Mouse (Mus musculus): ENCODE measurements at regions not wholly inside any gene's neighbourhood (a gene's known extent, or its start where the extent isn't known, plus 50 kb on each side); places are given as distances from the start of the nearest gene placed in this dataset.

- no peak for DNase-seq (ENCODE audit: low spot score in 2 of 2)
Measured at GRCm38 (mm10) chr8:31518903-31519302, 1909.6 kb upstream of the 5930422O12Rik start.

- no peak for DNase-seq (ENCODE audit: low spot score in 2 of 2)
Measured at GRCm38 (mm10) chr8:31520991-31521448, 1907.5 kb upstream of the 5930422O12Rik start.

GRCm38 (mm10) chr8:31525071-31525470 is 1903.4 kb upstream of the 5930422O12Rik start:
- no peak for DNase-seq (ENCODE audit: low spot score in 2 of 2)

GRCm38 (mm10) chr8:31539251-31539650 is 1889.3 kb upstream of the 5930422O12Rik start:
- peak in 1 of 2 experiments; percentile 30 for DNase-seq (ENCODE audit: low spot score in 2 of 2)

- no peak for DNase-seq (ENCODE audit: low spot score in 2 of 2)
Measured at GRCm38 (mm10) chr8:31541646-31542045, 1886.9 kb upstream of the 5930422O12Rik start.

GRCm38 (mm10) chr8:31574136-31574535 is 1854.4 kb upstream of the 5930422O12Rik start:
- DNase-seq (ENCODE audit: low spot score in 2 of 2): no peak

GRCm38 (mm10) chr8:31576129-31576528 is 1852.4 kb upstream of the 5930422O12Rik start:
- DNase-seq (ENCODE audit: low spot score in 2 of 2): no peak

GRCm38 (mm10) chr8:31584661-31585060 is 1843.8 kb upstream of the 5930422O12Rik start:
- no peak for DNase-seq (ENCODE audit: low spot score in 2 of 2)

- no peak for DNase-seq (ENCODE audit: low spot score in 2 of 2)
Measured at GRCm38 (mm10) chr8:31599536-31599935, 1829.0 kb upstream of the 5930422O12Rik start.

- no peak for DNase-seq (ENCODE audit: low spot score in 2 of 2)
Measured at GRCm38 (mm10) chr8:31600979-31601378, 1827.5 kb upstream of the 5930422O12Rik start.

GRCm38 (mm10) chr8:31616501-31616900 is 1812.0 kb upstream of the 5930422O12Rik start:
- DNase-seq (ENCODE audit: low spot score in 2 of 2): no peak

- DNase-seq (ENCODE audit: low spot score in 2 of 2): no peak
Measured at GRCm38 (mm10) chr8:31627708-31628107, 1800.8 kb upstream of the 5930422O12Rik start.

GRCm38 (mm10) chr8:31628146-31628545 is 1800.4 kb upstream of the 5930422O12Rik start:
- no peak for DNase-seq (ENCODE audit: low spot score in 2 of 2)

- no peak for DNase-seq (ENCODE audit: low spot score in 2 of 2)
Measured at GRCm38 (mm10) chr8:31638417-31638816, 1790.1 kb upstream of the 5930422O12Rik start.

GRCm38 (mm10) chr8:31663717-31664116 is 1764.8 kb upstream of the 5930422O12Rik start:
- DNase-seq (ENCODE audit: low spot score in 2 of 2): no peak

GRCm38 (mm10) chr8:31665485-31665884 is 1763.0 kb upstream of the 5930422O12Rik start:
- DNase-seq (ENCODE audit: low spot score in 2 of 2): no peak

- DNase-seq (ENCODE audit: low spot score in 2 of 2): no peak
Measured at GRCm38 (mm10) chr8:31704168-31704567, 1724.3 kb upstream of the 5930422O12Rik start.

- no peak for DNase-seq (ENCODE audit: low spot score in 2 of 2)
Measured at GRCm38 (mm10) chr8:31713321-31714076, 1715.0 kb upstream of the 5930422O12Rik start.

GRCm38 (mm10) chr8:31714077-31714458 is 1714.4 kb upstream of the 5930422O12Rik start:
- DNase-seq (ENCODE audit: low spot score in 2 of 2): no peak

GRCm38 (mm10) chr8:31720021-31720420 is 1708.5 kb upstream of the 5930422O12Rik start:
- DNase-seq (ENCODE audit: low spot score in 2 of 2): no peak

- peak in 1 of 2 experiments; percentile 8 for DNase-seq (ENCODE audit: low spot score in 2 of 2)
Measured at GRCm38 (mm10) chr8:31720585-31720984, 1707.9 kb upstream of the 5930422O12Rik start.

- no peak for DNase-seq (ENCODE audit: low spot score in 2 of 2)
Measured at GRCm38 (mm10) chr8:31725430-31725829, 1703.1 kb upstream of the 5930422O12Rik start.

GRCm38 (mm10) chr8:31735610-31736009 is 1692.9 kb upstream of the 5930422O12Rik start:
- no peak for DNase-seq (ENCODE audit: low spot score in 2 of 2)
